Mouse (Mus musculus) cortical plate, adult 2 months (tissue): Measurements from ENCODE around the gene Acad9.

ENCODE experiments used
- CTCF ChIP-seq: fragments of 200-500 bp; IDR thresholded peaks from 2 replicates; pipeline ENCODE4 v1.5.1; 2011; ENCODE audit warnings: mild to moderate bottlenecking, control low read depth, low read length; ENCODE audit not compliant: insufficient read depth; ENCODE audit errors: extremely low read depth
- POLR2A ChIP-seq: fragments of 200-500 bp; IDR thresholded peaks from 2 replicates; pipeline ENCODE4 v1.6.1; 2011; ENCODE audit warnings: mild to moderate bottlenecking, low read length, control low read depth; ENCODE audit not compliant: insufficient read depth; ENCODE audit errors: extremely low read depth

- no peak for TF ChIP-seq CTCF
- no peak for TF ChIP-seq POLR2A
Observed at GRCm38 (mm10) chr3:36071047-36071446, 5.3 kb downstream of the Acad9 start.
